Mouse (Mus musculus) MEL (cell line): Measurements from ENCODE around the gene Usp26. TPM values are rescaled to one million over a fixed set of nuclear protein-coding genes. Genes with fewer than 3 reads are reported as not detected.

Experiments used
- DNase-seq: peaks from one replicate; pipeline ENCODE4 v3.0.0; 2011; ENCODE audit warnings: low read depth, low spot score
- H3K27ac ChIP-seq: 2 replicates; pipeline ENCODE4 v1.5.1; 2012; ENCODE audit warnings: low read depth, mild to moderate bottlenecking, control low read depth, low read length, moderate library complexity; ENCODE audit not compliant: control insufficient read depth
- H3K27me3 ChIP-seq, 2 experiments: fragments of 150-350 bp in 1 of 2; sonication (generic) in 1 of 2; 2 replicates each; pipeline ENCODE4 v1.6.1; 2012; ENCODE audit warnings: low read length in 2 of 2, mild to moderate bottlenecking in 2 of 2, improper control_type of control experiment in 1 of 2, moderate library complexity in 1 of 2; ENCODE audit not compliant: insufficient read depth in 2 of 2, control insufficient read depth in 1 of 2
- H3K36me3 ChIP-seq, 2 experiments: 2 replicates each; pipeline ENCODE4 v1.6.1; 2012 to 2014; ENCODE audit warnings: low read length in 2 of 2, improper control_type of control experiment in 1 of 2, inconsistent platforms in 1 of 2, mild to moderate bottlenecking in 1 of 2; ENCODE audit not compliant: insufficient read depth in 2 of 2, control insufficient read depth in 1 of 2
- H3K4me1 ChIP-seq, 2 experiments: fragments of 150-350 bp in 1 of 2; sonication (generic) in 1 of 2; 2 replicates each; pipeline ENCODE4 v1.6.1; 2012; ENCODE audit warnings: low read length in 2 of 2, improper control_type of control experiment in 1 of 2, mild to moderate bottlenecking in 1 of 2; ENCODE audit not compliant: insufficient read depth in 2 of 2, control insufficient read depth in 1 of 2
- H3K4me3 ChIP-seq, 2 experiments: fragments of 150-350 bp in 1 of 2; sonication (generic) in 1 of 2; 2 replicates each; pipeline ENCODE4 v1.5.1; 2012; ENCODE audit warnings: low read depth in 2 of 2, low read length in 2 of 2, mild to moderate bottlenecking in 2 of 2, moderate library complexity in 2 of 2, control low read depth in 1 of 2, improper control_type of control experiment in 1 of 2; ENCODE audit not compliant: control insufficient read depth in 1 of 2, insufficient read depth in 1 of 2
- H3K79me2 ChIP-seq: 2 replicates; pipeline ENCODE4 v1.6.1; 2012; ENCODE audit warnings: mild to moderate bottlenecking, low read length, moderate library complexity; ENCODE audit not compliant: control insufficient read depth, poor library complexity, insufficient read depth
- H3K9ac ChIP-seq: 2 replicates; pipeline ENCODE4 v1.6.1; 2012; ENCODE audit warnings: low read depth, mild to moderate bottlenecking, control low read depth, low read length, moderate library complexity; ENCODE audit not compliant: control insufficient read depth, poor library complexity, severe bottlenecking
- H3K9me3 ChIP-seq: fragments of 150-350 bp; sonication (generic); replicated peaks from 2 replicates; pipeline ENCODE4 v1.6.1; 2012; ENCODE audit warnings: mild to moderate bottlenecking, low read length, improper control_type of control experiment, moderate library complexity; ENCODE audit not compliant: insufficient read depth
- CHD1 ChIP-seq: IDR thresholded peaks from 2 replicates; pipeline ENCODE4 v1.6.1; 2012; ENCODE audit warnings: low read depth, mild to moderate bottlenecking, inconsistent platforms, low read length, improper control_type of control experiment
- CHD2 ChIP-seq: IDR thresholded peaks from 2 replicates; pipeline ENCODE4 v1.6.1; 2011; ENCODE audit warnings: low read length, improper control_type of control experiment
- CTCF ChIP-seq, 3 experiments: IDR thresholded peaks in 2 of 3; conservative IDR thresholded peaks in 1 of 3; 2 replicates each; pipeline ENCODE4 v1.5.1; 2011 to 2012; ENCODE audit warnings: low read length in 3 of 3, low read depth in 2 of 3, mild to moderate bottlenecking in 2 of 3, improper control_type of control experiment in 1 of 3, inconsistent platforms in 1 of 3, mixed read lengths in 1 of 3, moderate library complexity in 1 of 3; ENCODE audit not compliant: control insufficient read depth in 1 of 3, insufficient read depth in 1 of 3, poor library complexity in 1 of 3, severe bottlenecking in 1 of 3
- ELF1 ChIP-seq: IDR thresholded peaks from 2 replicates; pipeline ENCODE4 v1.6.1; 2014; ENCODE audit warnings: low read depth, mild to moderate bottlenecking, inconsistent platforms, low read length, improper control_type of control experiment, moderate library complexity
- ETS1 ChIP-seq: IDR thresholded peaks from 2 replicates; pipeline ENCODE4 v1.6.1; 2012; ENCODE audit warnings: low read depth, mild to moderate bottlenecking, inconsistent platforms, low read length, improper control_type of control experiment, moderate library complexity
- JUND ChIP-seq: IDR thresholded peaks from 2 replicates; pipeline ENCODE4 v1.6.1; 2011; ENCODE audit warnings: low read depth, mild to moderate bottlenecking, improper control_type of control experiment, low read length
- KAT2A ChIP-seq: conservative IDR thresholded peaks from 2 replicates; pipeline ENCODE4 v1.6.1; 2012; ENCODE audit warnings: low read depth, low read length, improper control_type of control experiment, inconsistent platforms
- MAFK ChIP-seq: IDR thresholded peaks from 2 replicates; pipeline ENCODE4 v1.6.1; 2011; ENCODE audit warnings: low read depth, mild to moderate bottlenecking, low read length, improper control_type of control experiment, borderline replicate concordance
- MAX ChIP-seq: IDR thresholded peaks from 2 replicates; pipeline ENCODE4 v1.6.1; 2011; ENCODE audit warnings: low read length, improper control_type of control experiment
- MEF2A ChIP-seq: IDR thresholded peaks from 2 replicates; pipeline ENCODE4 v1.6.1; 2014; ENCODE audit warnings: low read depth, mild to moderate bottlenecking, inconsistent platforms, low read length, improper control_type of control experiment; ENCODE audit not compliant: poor library complexity, insufficient replicate concordance, severe bottlenecking; ENCODE audit errors: extremely low read depth
- MYB ChIP-seq: IDR thresholded peaks from 2 replicates; pipeline ENCODE4 v1.6.1; 2011; ENCODE audit warnings: mild to moderate bottlenecking, low read depth, low read length, improper control_type of control experiment
- NELFE ChIP-seq: IDR thresholded peaks from 2 replicates; pipeline ENCODE4 v1.6.1; 2011; ENCODE audit warnings: low read depth, low read length, improper control_type of control experiment
- POLR2A ChIP-seq, 2 experiments: IDR thresholded peaks; 2 replicates each; pipeline ENCODE4 v1.6.1; 2011 to 2012; ENCODE audit warnings: low read length in 2 of 2, mild to moderate bottlenecking in 2 of 2, control low read depth in 1 of 2, improper control_type of control experiment in 1 of 2, low read depth in 1 of 2, moderate library complexity in 1 of 2; ENCODE audit not compliant: control insufficient read depth in 1 of 2, insufficient read depth in 1 of 2, poor library complexity in 1 of 2
- POLR2AphosphoS2 ChIP-seq: IDR thresholded peaks from 2 replicates; pipeline ENCODE4 v1.6.1; 2011; ENCODE audit warnings: low read length, improper control_type of control experiment
- RAD21 ChIP-seq: IDR thresholded peaks from 2 replicates; pipeline ENCODE4 v1.6.1; 2011; ENCODE audit warnings: mild to moderate bottlenecking, low read depth, low read length, improper control_type of control experiment
- SIN3A ChIP-seq: IDR thresholded peaks from 2 replicates; pipeline ENCODE4 v1.6.1; 2012; ENCODE audit warnings: low read length, improper control_type of control experiment, inconsistent platforms
- SMC3 ChIP-seq: IDR thresholded peaks from 2 replicates; pipeline ENCODE4 v1.6.1; 2011; ENCODE audit warnings: low read depth, low read length, improper control_type of control experiment
- TAL1 ChIP-seq: IDR thresholded peaks from 2 replicates; pipeline ENCODE4 v1.6.1; 2012; ENCODE audit warnings: mild to moderate bottlenecking, inconsistent platforms, low read length, moderate library complexity, mixed read lengths
- TBP ChIP-seq: IDR thresholded peaks from 2 replicates; pipeline ENCODE4 v1.8.0; 2011; ENCODE audit warnings: low read depth, low read length, improper control_type of control experiment
- USF1 ChIP-seq: IDR thresholded peaks from 2 replicates; pipeline ENCODE4 v1.6.1; 2014; ENCODE audit warnings: low read depth, mild to moderate bottlenecking, inconsistent platforms, low read length, improper control_type of control experiment, moderate library complexity
- ZKSCAN1 ChIP-seq: IDR thresholded peaks from 2 replicates; pipeline ENCODE4 v1.6.1; 2012; ENCODE audit warnings: low read depth, mild to moderate bottlenecking, inconsistent platforms, low read length, improper control_type of control experiment, moderate library complexity
- polyA plus RNA-seq, 2 experiments: library from polyadenylated mRNA; stranded (reverse) in 1 of 2; unstranded in 1 of 2; fragments of >175 nt in 1 of 2; fragments of >200 nt in 1 of 2; gene quantifications; 2 replicates each; pipeline versions ENCODE4 v1.2.1 to v1.2.4; 2012; ENCODE audit warnings: low replicate concordance in 2 of 2, low read depth in 1 of 2; ENCODE audit not compliant: insufficient read length in 2 of 2, insufficient read depth in 1 of 2, missing spikeins in 1 of 2
- total RNA-seq: library from RNA; depleted of rRNA; stranded (reverse); fragments of 300-350 nt; gene quantifications from 2 replicates; pipeline ENCODE4 v1.2.3, GENCODE M21; 2012

Usp26 gene
- total and polyA plus RNA-seq, 3 experiments: not detected

DNA sequence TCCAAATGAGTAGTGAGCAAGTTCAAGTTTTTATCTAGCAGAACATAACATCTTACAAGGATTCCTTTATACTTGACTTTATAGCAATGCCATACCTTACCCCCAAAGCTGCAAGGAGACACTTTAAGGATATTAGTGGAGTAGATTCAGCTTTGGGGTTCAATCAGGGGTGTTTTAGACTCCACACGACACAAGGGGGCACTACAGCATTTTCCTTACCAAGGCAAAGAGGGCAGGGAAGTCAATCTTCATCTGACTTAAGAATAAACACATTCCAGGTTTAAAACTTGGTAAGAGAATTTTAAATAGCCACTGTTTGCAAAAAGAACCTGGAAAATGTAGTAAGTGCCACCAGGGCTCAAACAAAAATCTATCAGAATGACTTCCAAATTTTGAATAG is 33.6 kb downstream of the Usp26 start:
- Histone ChIP-seq H3K9me3 (no peaks in the 10 kb centered on the region), H3K79me2 (no peaks in the 10 kb centered on the region), H3K4me3 (no peak overlapping the region), H3K27me3 (no peaks in the 10 kb centered on the region), H3K4me1 (no peaks in the 10 kb centered on the region), H3K9ac (no peak overlapping the region), H3K27ac (no peak overlapping the region), H3K36me3 (no peaks in the 10 kb centered on the region)
- TF ChIP-seq RAD21 (peak; percentile 17), ELF1 (no peak), SMC3 (peak; percentile 42), CTCF (IDR thresholded peaks at IDR 0.05 in 2 of 3, conservative IDR thresholded peaks at IDR 0.05 in 1 of 3; ENCODE audit: control insufficient read depth in 1 of 3, insufficient read depth in 1 of 3, low read depth in 2 of 3, low read length in 3 of 3, poor library complexity in 1 of 3, severe bottlenecking in 1 of 3) (peak in 2 of 3 experiments; percentile 21 to 38; a peak in 2 of 6 replicates)
- DNase-seq: peak; percentile 8

DNA sequence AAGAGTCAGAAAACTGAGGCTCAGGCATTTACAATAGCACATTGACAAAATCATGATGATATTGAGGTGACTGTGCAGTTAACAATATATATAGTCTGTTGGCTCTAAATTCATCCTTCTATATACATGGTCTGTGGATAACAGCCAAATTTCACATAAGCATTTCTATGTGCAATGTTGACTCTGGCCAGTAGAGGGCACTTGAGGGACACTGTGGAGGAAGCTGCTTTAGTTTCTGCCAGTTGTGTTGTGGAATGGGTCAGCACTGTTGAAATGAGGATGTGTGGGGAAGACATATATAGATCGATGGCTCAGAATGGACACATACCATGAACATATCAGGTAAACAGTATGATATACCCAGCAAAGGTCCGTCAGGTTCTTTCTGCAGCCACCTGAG is 64.6 kb downstream of the Usp26 start:
- DNase-seq: peak; percentile 44
- Histone ChIP-seq H3K4me3 (no peak overlapping the region), H3K27me3 (no peaks in the 10 kb centered on the region), H3K79me2 (no peaks in the 10 kb centered on the region), H3K36me3 (no peaks in the 10 kb centered on the region), H3K4me1 (no peaks in the 10 kb centered on the region), H3K9ac (no peak overlapping the region), H3K9me3 (no peaks in the 10 kb centered on the region), H3K27ac (no peak overlapping the region)
- TF ChIP-seq MEF2A: no peak
- peak; percentile 51 to 59 (median 58) for TF ChIP-seq CTCF (IDR thresholded peaks at IDR 0.05 in 2 of 3, conservative IDR thresholded peaks at IDR 0.05 in 1 of 3; ENCODE audit: control insufficient read depth in 1 of 3, insufficient read depth in 1 of 3, low read depth in 2 of 3, low read length in 3 of 3, poor library complexity in 1 of 3, severe bottlenecking in 1 of 3)
- no peak for TF ChIP-seq ETS1
- no peak for TF ChIP-seq CHD2
- TF ChIP-seq SMC3: peak; percentile 53
- peak; percentile 48 for TF ChIP-seq RAD21
- TF ChIP-seq KAT2A: no peak

DNA sequence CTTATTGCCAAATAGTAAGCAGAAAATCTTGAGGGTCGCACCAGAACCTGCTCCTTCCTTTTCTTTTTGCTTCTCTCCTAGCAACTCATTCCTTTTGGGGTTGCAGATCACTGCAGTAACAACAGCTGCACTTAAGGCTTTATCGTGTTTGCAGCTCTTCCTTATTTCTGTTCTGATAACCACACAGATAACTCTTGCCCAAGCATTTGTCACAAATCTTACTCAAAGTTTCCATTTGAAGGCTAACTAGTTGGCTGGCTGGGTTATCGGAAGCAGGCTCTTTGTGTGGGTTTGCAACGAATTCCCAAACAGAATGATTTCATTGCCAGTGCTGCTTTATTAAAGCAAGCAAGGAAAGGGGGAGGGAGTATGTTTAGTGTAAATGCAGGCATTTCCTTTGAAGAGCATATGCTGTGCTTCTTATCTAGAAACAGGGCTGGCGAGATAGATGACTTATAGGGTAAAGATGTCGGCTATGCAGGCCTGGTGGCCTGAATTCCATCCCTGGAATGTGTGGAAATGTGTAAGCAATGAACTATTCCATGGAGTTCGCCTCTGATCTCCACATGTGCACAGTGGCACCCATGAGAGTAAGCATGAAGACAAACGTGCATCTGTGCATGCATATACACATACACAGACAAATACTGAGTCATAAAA is 86.8 kb downstream of the Usp26 start:
- H3K27me3 ChIP-seq: no peaks in the 10 kb centered on the region
- H3K4me3 ChIP-seq: no peak overlapping the region
- no peak overlapping the region for H3K27ac ChIP-seq
- TF ChIP-seq MYB: no peak
- no peak for TF ChIP-seq NELFE
- TF ChIP-seq POLR2A (IDR thresholded peaks at IDR 0.05; ENCODE audit: control insufficient read depth in 1 of 2, insufficient read depth in 1 of 2, low read depth in 1 of 2, low read length in 2 of 2, poor library complexity in 1 of 2): no peak
- no peak for TF ChIP-seq ELF1
- no peak for TF ChIP-seq USF1
- no peak for TF ChIP-seq TAL1
- TF ChIP-seq ZKSCAN1: no peak
- TF ChIP-seq POLR2AphosphoS2: no peak
- TF ChIP-seq SMC3: no peak
- TF ChIP-seq SIN3A: no peak
- TF ChIP-seq CHD2: no peak
- no peak for TF ChIP-seq TBP
- no peak for TF ChIP-seq MAX
- TF ChIP-seq CHD1: no peak
- TF ChIP-seq JUND: no peak
- TF ChIP-seq MAFK: no peak
- H3K36me3 ChIP-seq: no peaks in the 10 kb centered on the region
- no peak for DNase-seq
- H3K9me3 ChIP-seq: no peaks in the 10 kb centered on the region
- no peaks in the 10 kb centered on the region for H3K4me1 ChIP-seq
- H3K79me2 ChIP-seq: no peaks in the 10 kb centered on the region
- H3K9ac ChIP-seq: no peak overlapping the region
